Mouse (Mus musculus) small intestine, adult 2 months (tissue): ENCODE results near the gene Rai1. TPM values are rescaled to one million over a fixed set of nuclear protein-coding genes. Genes with fewer than 3 reads are reported as not detected.

Experiments
- H3K27ac ChIP-seq: fragments of 200-500 bp; 2 replicates; pipeline ENCODE4 v1.5.1; 2012; ENCODE audit warnings: low read depth, low read length, control low read depth, inconsistent platforms; ENCODE audit not compliant: insufficient read depth
- H3K27me3 ChIP-seq: fragments of 200-500 bp; 2 replicates; pipeline ENCODE4 v1.6.1; 2012; ENCODE audit warnings: mild to moderate bottlenecking, moderate library complexity, low read length, inconsistent platforms; ENCODE audit not compliant: control insufficient read depth, insufficient read depth
- H3K36me3 ChIP-seq: fragments of 200-500 bp; 2 replicates; pipeline ENCODE4 v1.6.1; 2012; ENCODE audit warnings: mild to moderate bottlenecking, low read length, control low read depth, inconsistent platforms; ENCODE audit not compliant: control insufficient read depth, insufficient read depth
- H3K4me1 ChIP-seq: fragments of 200-500 bp; 2 replicates; pipeline ENCODE4 v1.6.1; 2012; ENCODE audit warnings: low read length, inconsistent platforms, mixed read lengths; ENCODE audit not compliant: control insufficient read depth, insufficient read depth, insufficient read length
- H3K4me3 ChIP-seq: fragments of 200-500 bp; 2 replicates; pipeline ENCODE4 v1.5.1; 2012; ENCODE audit warnings: low read depth, mild to moderate bottlenecking, control low read depth, inconsistent platforms, low read length, moderate library complexity
- CTCF ChIP-seq: fragments of 200-500 bp; IDR thresholded peaks from 2 replicates; pipeline ENCODE4 v1.5.1; 2012; ENCODE audit warnings: low read depth, mild to moderate bottlenecking, control low read depth, inconsistent platforms, low read length, moderate library complexity, mixed read lengths; ENCODE audit not compliant: insufficient replicate concordance, insufficient read length; ENCODE audit errors: extremely low read depth
- POLR2A ChIP-seq: fragments of 200-500 bp; IDR thresholded peaks from 2 replicates; pipeline ENCODE4 v1.6.1; 2012; ENCODE audit warnings: low read depth, mild to moderate bottlenecking, control low read depth, inconsistent platforms, low read length, moderate library complexity
- WGBS: fragments of 180-500 bp; shearing (Covaris S2); methylation state at CpG from one replicate; pipeline ENCODE4 v1.1.7; 2018; 5-methylcytosine and 5-hydroxymethylcytosine counted together
- polyA plus RNA-seq: library from polyadenylated mRNA; depleted of rRNA; stranded (reverse); fragments of >200 nt; gene quantifications from 2 replicates; pipeline ENCODE4 v1.2.3, GENCODE M21; 2012

Gene Rai1
- polyA plus RNA-seq, 1 experiment, result 24.3 TPM

- Histone ChIP-seq H3K4me1 (no peaks in the 10 kb centered on the region; the same call in 1 of the 2 replicates), H3K36me3 (no peaks in the 10 kb centered on the region), H3K4me3 (no peak overlapping the region), H3K27me3 (no peaks in the 10 kb centered on the region), H3K27ac (no peak overlapping the region)
- TF ChIP-seq CTCF (no peak), POLR2A (no peak)
- 76% methylated on average over 9 of the region's 9 CpGs for WGBS
These were observed 9.7 kb upstream of the Rai1 start for GRCm38 (mm10) chr11:60094909-60095810.

DNA sequence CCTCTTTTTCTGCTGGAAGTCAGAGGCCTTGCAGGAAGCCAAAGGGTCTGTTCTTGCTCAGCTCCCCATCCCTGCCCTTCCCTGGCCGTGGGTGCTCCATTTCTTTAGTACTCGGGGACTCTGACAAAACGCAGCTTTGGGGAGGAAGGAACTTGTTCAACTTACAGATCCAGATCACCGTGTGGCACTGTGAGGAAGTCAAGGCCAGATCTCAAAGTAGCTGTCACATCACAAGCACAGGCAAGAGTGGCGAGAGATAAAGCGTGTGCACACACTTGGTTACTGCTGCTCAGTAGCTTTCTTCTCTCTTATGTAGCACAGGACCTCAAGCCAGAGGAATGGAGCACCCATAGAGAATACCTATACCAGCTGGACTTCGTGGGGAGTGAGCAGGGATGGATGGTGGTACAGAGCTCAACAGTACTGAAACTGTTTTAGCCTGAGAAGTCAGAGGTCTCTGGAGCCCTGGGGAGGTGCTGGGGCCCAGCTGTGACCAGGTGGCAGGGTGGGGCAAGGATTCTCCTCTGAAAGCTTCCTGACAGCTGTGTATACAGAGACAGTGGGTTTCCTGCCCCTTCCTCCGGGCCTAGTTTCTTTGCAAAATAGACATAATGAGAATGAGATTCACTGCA is 5.1 kb upstream of the Rai1 start:
- no peak overlapping the region for H3K4me3 ChIP-seq
- WGBS, result 67% methylated on average over 8 of the region's 8 CpGs
- H3K36me3 ChIP-seq, result no peaks in the 10 kb centered on the region
- no peak for TF ChIP-seq POLR2A
- TF ChIP-seq CTCF, result no peak
- H3K27me3 ChIP-seq, result no peaks in the 10 kb centered on the region
- H3K27ac ChIP-seq, result no peak overlapping the region
- H3K4me1 ChIP-seq, result peaks cover 6% of the 10 kb centered on the region; the same call in 1 of the 2 replicates

GRCm38 (mm10) chr11:60100827-60101555 is 3.8 kb upstream of the Rai1 start:
- Histone ChIP-seq H3K36me3 (no peaks in the 10 kb centered on the region), H3K4me1 (peaks cover 6% of the 10 kb centered on the region; the same call in 1 of the 2 replicates), H3K27ac (no peak overlapping the region), H3K4me3 (no peak overlapping the region), H3K27me3 (no peaks in the 10 kb centered on the region)
- WGBS, result 70% methylated on average over 4 of the region's 4 CpGs
- no peak for TF ChIP-seq CTCF
- no peak for TF ChIP-seq POLR2A

GRCm38 (mm10) chr11:60101986-60102385 is 2.8 kb upstream of the Rai1 start:
- no peak overlapping the region for H3K27ac ChIP-seq
- no peaks in the 10 kb centered on the region for H3K36me3 ChIP-seq
- 85% methylated on average over 4 of the region's 4 CpGs for WGBS
- peaks cover 12% of the 10 kb centered on the region; the same call in 1 of the 2 replicates for H3K4me1 ChIP-seq
- no peaks in the 10 kb centered on the region for H3K27me3 ChIP-seq
- no peak for TF ChIP-seq CTCF
- TF ChIP-seq POLR2A, result no peak
- H3K4me3 ChIP-seq, result no peak overlapping the region

- TF ChIP-seq CTCF (no peak), POLR2A (no peak)
- Histone ChIP-seq H3K36me3 (no peaks in the 10 kb centered on the region), H3K27me3 (no peaks in the 10 kb centered on the region), H3K27ac (no peak overlapping the region), H3K4me3 (no peak overlapping the region), H3K4me1 (peaks cover 12% of the 10 kb centered on the region; the same call in 1 of the 2 replicates)
- WGBS, result 13% methylated on average over 6 of the region's 6 CpGs
These were observed 2.1 kb upstream of the Rai1 start for GRCm38 (mm10) chr11:60102664-60103063.

GRCm38 (mm10) chr11:60103567-60103966 is 1.2 kb upstream of the Rai1 start:
- TF ChIP-seq CTCF, result no peak
- no peak for TF ChIP-seq POLR2A
- Histone ChIP-seq H3K27me3 (no peaks in the 10 kb centered on the region), H3K4me1 (peaks cover 19% of the 10 kb centered on the region; the same call in 1 of the 2 replicates), H3K4me3 (no peak overlapping the region), H3K27ac (no peak overlapping the region), H3K36me3 (no peaks in the 10 kb centered on the region)
- WGBS, result 92% methylated on average over 7 of the region's 7 CpGs
